Mouse (Mus musculus): ENCODE data around the gene Dguok. TPM values are rescaled to one million over a fixed set of nuclear protein-coding genes. Genes with fewer than 3 reads are reported as not detected.

Dguok gene
- polyA plus RNA-seq, 1 experiment = 66.6 TPM

DNA sequence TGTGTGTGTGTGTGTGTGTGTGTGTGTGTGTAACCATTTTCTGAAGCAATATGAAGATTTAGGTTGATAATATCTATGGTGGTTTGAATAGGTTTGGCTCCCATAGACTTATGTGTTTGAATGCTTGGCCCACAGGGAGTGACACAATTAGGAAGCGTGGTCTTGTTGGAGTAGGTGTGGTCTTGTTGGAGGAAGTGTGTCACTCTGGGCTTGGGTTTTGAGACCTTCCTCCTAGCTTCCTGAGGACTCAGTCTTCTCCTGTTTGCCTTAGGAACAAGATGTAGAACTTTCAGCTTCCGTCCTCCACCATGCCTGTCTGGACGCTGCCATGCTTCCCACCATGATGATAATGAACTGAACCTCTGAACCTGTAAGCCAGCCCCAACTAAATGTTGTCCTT, 11.9 kb upstream of the Dguok start:
- TF ChIP-seq POLR2A (IDR thresholded peaks at IDR 0.05; ENCODE audit: borderline replicate concordance, extremely low read depth, insufficient read depth, insufficient read length, poor library complexity, severe bottlenecking) (no peak), CTCF (IDR thresholded peaks at IDR 0.05; ENCODE audit: borderline replicate concordance, extremely low read depth, insufficient read depth, insufficient read length) (no peak)
- no peak for DNase-seq (ENCODE audit: low read depth)

DNA sequence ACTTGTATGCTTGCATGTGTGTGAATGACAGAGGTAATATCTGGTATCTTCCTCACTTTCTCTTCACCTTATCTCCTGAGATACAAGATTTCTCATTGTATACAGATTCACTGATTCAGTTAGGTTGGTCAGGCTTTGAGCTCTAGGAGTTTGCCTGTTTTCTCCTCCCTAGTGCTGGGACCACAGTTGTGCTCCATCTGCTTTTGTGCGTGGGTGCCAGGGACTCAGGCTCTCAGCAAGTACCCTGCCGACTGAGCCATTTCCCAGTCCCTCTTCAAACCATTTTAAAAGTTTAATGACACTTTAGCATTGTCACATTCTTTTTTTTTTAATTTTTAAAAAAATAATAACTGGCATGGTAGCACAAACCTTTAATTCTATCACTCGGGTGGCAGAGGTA, 8.4 kb upstream of the Dguok start:
- TF ChIP-seq CTCF (IDR thresholded peaks at IDR 0.05; ENCODE audit: borderline replicate concordance, extremely low read depth, insufficient read depth, insufficient read length) (no peak), POLR2A (IDR thresholded peaks at IDR 0.05; ENCODE audit: borderline replicate concordance, extremely low read depth, insufficient read depth, insufficient read length, poor library complexity, severe bottlenecking) (no peak)
- no peak for DNase-seq (ENCODE audit: low read depth)

DNA sequence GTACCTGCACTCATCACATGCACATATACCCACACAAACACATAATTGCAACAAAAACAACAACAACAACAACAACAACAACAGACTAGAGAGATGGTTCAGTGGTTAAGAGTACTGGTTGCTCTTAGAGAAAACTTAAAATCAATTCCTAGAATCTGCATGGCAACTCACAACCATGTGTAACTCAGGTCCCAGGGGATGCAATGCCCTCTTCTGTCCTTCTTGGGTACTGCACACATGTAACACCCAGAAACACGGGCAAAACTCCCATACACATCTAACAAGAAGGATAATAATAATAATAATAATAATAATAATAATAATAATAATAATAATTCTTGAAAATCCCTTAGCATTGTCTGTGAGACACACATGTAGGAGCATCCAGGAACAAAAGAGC, 5.7 kb upstream of the Dguok start:
- DNase-seq (ENCODE audit: low read depth) = peak; percentile 79
- TF ChIP-seq POLR2A (IDR thresholded peaks at IDR 0.05; ENCODE audit: borderline replicate concordance, extremely low read depth, insufficient read depth, insufficient read length, poor library complexity, severe bottlenecking) (no peak), CTCF (IDR thresholded peaks at IDR 0.05; ENCODE audit: borderline replicate concordance, extremely low read depth, insufficient read depth, insufficient read length) (peak; percentile 74; the same call in 1 of the 2 replicates)

DNA sequence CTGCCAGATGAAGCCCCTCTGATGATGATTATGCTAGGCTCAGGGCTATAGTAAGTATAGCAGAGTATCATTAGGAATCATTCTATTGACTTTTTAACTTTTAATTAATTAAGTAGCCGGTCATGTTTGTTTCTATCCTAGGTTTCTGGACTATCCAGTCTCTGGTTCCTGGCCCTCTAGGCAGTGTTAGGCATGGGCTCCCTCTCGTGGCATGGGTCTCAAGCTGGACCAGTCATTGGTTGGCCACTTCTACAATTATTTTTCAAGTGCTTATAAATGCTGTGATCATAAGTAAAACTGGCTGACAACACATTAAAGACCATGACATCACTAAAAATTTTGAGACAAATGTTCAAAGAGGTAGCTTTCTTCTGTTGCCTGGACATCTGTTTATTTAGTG, 3.4 kb upstream of the Dguok start:
- TF ChIP-seq CTCF (IDR thresholded peaks at IDR 0.05; ENCODE audit: borderline replicate concordance, extremely low read depth, insufficient read depth, insufficient read length) (0 out of 2 replicates have a peak, but pooled peaks have one; percentile 1), POLR2A (IDR thresholded peaks at IDR 0.05; ENCODE audit: borderline replicate concordance, extremely low read depth, insufficient read depth, insufficient read length, poor library complexity, severe bottlenecking) (no peak)
- DNase-seq (ENCODE audit: low read depth) = no peak

DNA sequence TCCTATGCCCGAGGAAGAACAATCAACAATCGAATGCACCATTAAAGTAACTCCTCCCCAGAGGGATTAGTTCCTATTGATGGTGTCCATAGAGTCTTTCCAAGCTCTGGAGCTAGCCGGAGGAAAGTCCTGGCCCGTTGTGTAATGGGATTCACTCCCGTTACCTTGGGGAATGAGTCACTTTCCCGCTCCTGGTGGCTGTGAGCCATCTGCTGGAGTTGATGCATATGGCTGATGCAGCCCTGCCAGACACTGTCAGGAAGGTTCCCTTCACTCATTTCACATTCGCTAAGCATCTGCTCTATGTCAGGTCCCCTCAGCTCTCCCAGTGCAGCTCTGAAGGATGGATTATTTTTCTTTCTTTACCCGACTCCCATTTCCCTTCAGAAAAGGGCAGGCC, 2.7 kb upstream of the Dguok start:
- peak; percentile 62 for DNase-seq (ENCODE audit: low read depth)
- TF ChIP-seq POLR2A (IDR thresholded peaks at IDR 0.05; ENCODE audit: borderline replicate concordance, extremely low read depth, insufficient read depth, insufficient read length, poor library complexity, severe bottlenecking) = no peak
- TF ChIP-seq CTCF (IDR thresholded peaks at IDR 0.05; ENCODE audit: borderline replicate concordance, extremely low read depth, insufficient read depth, insufficient read length) = no peak

DNA sequence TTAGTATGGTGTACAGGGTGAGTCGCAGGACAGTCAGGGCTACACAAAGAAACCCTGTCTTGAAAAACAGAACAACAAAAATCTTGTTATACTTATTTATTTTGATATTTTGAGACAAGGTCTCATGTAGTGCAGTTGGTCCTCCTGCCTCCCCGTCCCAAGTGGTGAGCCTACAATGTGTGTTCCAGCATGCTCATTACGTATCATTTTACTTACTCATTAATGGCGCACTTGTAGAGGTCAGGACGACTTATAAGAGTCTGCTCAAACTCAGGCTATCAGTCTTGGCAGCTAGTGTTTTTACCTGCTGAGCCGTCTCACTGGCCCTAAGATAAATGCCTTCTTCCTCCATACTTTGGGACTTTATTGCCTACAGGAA, 388 bp upstream of the Dguok start:
- TF ChIP-seq CTCF (IDR thresholded peaks at IDR 0.05; ENCODE audit: borderline replicate concordance, extremely low read depth, insufficient read depth, insufficient read length) (no peak), POLR2A (IDR thresholded peaks at IDR 0.05; ENCODE audit: borderline replicate concordance, extremely low read depth, insufficient read depth, insufficient read length, poor library complexity, severe bottlenecking) (no peak)
- no peak for DNase-seq (ENCODE audit: low read depth)

DNA sequence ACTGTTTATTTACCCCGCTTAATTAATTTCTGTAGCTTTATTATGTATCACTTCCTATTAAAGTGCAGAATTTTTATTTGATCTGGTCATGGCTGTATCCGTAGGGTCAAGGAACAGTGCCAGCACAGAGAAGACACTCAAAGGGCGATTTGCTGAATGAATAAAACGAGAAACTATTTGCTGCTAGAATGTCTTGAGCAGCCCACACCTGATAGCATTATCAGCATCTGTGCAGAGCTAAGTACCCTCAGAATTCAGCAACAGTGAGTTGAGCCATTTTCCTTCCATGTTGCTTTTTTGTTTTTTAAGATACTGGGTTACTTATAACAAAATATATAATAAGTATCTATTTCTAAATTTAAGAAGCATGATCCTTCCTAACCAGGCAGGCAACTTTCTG, 1.2 kb downstream of the Dguok start:
- no peak for DNase-seq (ENCODE audit: low read depth)
- TF ChIP-seq CTCF (IDR thresholded peaks at IDR 0.05; ENCODE audit: borderline replicate concordance, extremely low read depth, insufficient read depth, insufficient read length) = no peak
- TF ChIP-seq POLR2A (IDR thresholded peaks at IDR 0.05; ENCODE audit: borderline replicate concordance, extremely low read depth, insufficient read depth, insufficient read length, poor library complexity, severe bottlenecking) = no peak

DNA sequence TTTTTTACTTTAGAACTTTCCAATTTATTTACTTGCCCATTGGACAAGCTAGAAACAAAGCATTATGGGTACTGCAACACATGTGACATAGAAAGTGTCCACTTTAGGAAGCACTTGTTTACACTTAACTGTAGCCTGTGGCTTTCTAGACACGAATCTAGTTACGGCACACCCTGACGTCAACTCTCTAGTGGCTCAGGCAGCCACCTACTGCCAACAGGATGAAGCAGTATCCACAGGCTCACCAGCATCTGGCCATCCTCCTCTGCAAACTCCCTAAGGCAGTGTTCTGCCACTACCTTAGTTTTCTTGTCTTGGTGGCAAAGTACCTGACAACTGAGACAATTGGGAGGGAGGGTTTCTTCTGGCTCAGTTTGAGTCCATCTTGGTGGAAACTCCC, 3.4 kb downstream of the Dguok start:
- DNase-seq (ENCODE audit: low read depth) = no peak
- TF ChIP-seq POLR2A (IDR thresholded peaks at IDR 0.05; ENCODE audit: borderline replicate concordance, extremely low read depth, insufficient read depth, insufficient read length, poor library complexity, severe bottlenecking) (no peak), CTCF (IDR thresholded peaks at IDR 0.05; ENCODE audit: borderline replicate concordance, extremely low read depth, insufficient read depth, insufficient read length) (no peak)

DNA sequence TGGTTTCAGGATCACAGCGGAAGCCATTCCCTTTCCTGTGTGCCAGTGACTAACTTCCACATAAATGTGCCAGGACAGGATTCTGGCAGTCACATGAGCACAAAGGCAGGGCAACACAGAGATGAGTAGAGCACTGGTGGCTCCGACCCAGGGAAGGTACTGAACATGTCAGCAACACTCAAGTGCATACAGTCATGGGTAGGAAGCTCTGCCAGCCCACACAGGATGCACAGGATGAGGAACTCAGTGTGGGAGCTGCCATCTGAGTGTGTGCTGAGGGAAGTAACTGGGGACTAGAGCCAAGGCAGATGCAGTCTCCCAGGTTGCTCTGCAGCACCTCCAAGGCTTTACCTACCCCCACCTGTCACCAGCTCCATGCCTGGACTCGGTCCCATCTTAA, 4.1 kb downstream of the Dguok start:
- no peak for TF ChIP-seq POLR2A (IDR thresholded peaks at IDR 0.05; ENCODE audit: borderline replicate concordance, extremely low read depth, insufficient read depth, insufficient read length, poor library complexity, severe bottlenecking)
- no peak for TF ChIP-seq CTCF (IDR thresholded peaks at IDR 0.05; ENCODE audit: borderline replicate concordance, extremely low read depth, insufficient read depth, insufficient read length)
- DNase-seq (ENCODE audit: low read depth) = no peak

DNA sequence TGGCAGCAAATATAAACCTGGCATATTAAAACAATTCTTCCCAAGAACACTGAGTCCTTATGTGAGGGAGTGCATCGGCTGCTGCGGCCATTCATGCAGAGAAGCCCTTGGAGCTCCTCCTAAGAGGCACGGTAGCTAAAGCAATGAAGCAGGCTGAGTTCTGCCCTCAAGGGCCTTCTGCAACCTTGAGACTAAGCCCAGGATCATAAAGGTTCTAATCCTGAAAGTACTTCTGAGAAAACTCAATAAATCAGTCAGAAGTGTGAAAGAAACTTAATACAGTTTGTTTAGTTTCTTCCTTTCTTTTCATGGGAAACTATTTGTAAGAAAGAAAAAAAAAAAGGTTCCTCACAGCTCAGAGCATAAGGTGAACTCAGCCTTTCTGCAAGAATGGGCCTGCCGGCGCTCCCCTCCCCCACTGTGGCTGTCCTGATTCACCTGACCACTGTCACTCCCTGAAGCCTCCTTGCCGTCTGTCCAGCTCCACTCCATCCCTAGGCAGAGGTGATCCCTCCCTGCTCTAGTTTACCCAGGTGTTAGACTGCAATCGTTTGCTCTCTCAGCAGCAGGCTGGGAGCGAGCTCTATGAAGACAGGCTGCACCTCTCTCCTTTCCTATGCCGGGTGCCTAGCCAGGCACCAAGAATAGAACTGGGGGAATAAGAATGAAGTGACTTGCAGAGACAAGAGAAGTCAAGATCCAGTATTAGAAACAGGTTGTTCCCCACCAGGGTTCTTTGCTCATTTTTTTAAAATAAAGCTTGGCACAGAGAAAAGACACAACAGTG, 5.1 kb downstream of the Dguok start:
- no peak for DNase-seq (ENCODE audit: low read depth)
- TF ChIP-seq CTCF (IDR thresholded peaks at IDR 0.05; ENCODE audit: borderline replicate concordance, extremely low read depth, insufficient read depth, insufficient read length) (no peak), POLR2A (IDR thresholded peaks at IDR 0.05; ENCODE audit: borderline replicate concordance, extremely low read depth, insufficient read depth, insufficient read length, poor library complexity, severe bottlenecking) (no peak)

DNA sequence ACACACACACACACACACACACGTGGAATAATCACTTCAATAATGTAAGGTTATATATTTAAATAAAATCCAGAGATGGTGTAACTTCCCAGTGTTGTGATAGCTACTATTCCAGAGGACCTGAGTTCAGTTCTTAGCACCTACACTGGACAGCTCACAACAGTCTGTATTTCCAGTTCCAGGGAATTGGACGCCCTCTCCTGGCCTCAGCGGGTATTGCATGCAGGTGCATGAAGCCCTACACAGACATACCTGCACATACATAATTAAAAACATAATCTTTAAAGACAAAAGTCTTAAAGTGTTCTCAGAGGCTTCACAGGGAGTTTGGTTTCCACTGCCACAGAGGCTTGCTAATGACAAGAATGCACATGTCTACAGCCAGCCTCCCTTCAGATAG, 6.3 kb downstream of the Dguok start:
- TF ChIP-seq POLR2A (IDR thresholded peaks at IDR 0.05; ENCODE audit: borderline replicate concordance, extremely low read depth, insufficient read depth, insufficient read length, poor library complexity, severe bottlenecking) (no peak), CTCF (IDR thresholded peaks at IDR 0.05; ENCODE audit: borderline replicate concordance, extremely low read depth, insufficient read depth, insufficient read length) (peak; percentile 51; the same call in 1 of the 2 replicates)

DNA sequence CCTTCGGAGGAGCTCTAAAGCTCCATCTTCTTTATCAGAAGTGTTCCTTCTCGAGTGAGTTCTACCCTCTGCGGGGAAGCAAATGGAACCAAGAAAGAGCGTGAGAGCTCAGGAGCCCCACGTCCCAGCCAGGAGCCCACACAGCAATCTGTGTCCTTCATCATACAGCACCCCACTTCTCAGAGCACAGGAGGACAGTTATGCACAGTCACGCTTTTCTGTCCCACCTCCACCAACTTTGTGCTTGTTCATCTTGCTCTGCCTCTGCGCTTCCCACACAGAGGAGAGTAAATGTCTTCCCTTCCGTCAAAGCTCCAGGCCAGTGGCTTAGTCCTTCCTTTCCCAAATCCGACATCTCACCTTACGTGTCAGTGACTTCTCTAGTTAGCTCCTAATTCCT, 7.7 kb downstream of the Dguok start:
- no peak for DNase-seq (ENCODE audit: low read depth)
- TF ChIP-seq CTCF (IDR thresholded peaks at IDR 0.05; ENCODE audit: borderline replicate concordance, extremely low read depth, insufficient read depth, insufficient read length) (no peak), POLR2A (IDR thresholded peaks at IDR 0.05; ENCODE audit: borderline replicate concordance, extremely low read depth, insufficient read depth, insufficient read length, poor library complexity, severe bottlenecking) (no peak)

More for the DNA sequence above, 6.3 kb downstream of the Dguok start:
- DNase-seq (ENCODE audit: low read depth) = no peak
